8 mouse cellular contexts compared by ENCODE assay signal in the genomic region with DNA sequence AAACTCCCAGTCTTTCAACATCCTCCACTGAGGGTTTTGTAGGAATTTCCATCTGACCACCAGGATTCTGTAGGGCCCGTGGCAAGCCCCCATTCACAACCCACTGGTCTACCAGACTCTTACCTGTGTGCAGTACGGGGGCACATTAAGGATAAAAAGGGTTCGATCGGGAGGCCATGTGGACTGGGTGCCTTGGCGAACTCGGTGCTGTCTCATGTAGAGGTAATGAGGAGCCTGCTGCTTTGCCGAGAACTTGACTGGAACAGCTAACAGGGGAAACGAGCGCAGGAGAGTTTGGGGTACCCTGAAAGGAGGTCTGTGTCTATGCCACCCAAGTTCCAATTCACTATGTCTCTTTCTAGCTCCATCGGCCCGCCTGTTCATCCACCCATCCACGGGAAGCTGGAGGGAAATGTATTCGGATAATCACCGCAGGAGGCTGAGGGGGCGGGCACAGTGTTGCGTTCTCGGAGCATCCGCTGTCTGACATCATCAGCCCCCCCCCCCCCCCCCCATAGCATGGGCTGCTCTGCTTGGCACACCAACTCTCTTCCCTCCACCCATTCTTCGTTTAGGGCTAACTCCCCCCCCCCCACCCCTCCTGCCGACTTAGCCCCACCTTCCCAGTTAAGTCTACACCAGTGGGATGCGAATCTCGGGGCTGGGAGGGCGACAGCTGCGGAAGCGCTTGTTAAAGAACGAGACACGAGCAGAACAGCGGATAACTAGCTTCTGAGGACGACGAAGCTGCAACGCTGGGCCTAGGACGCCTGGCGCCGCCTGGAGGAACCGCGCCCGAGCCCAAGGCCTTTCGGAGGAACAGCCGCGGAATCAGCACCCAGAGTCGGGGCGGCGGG. TPM values are rescaled to one million over a fixed set of nuclear protein-coding genes. Genes with fewer than 3 reads are reported as not detected.
A peak's percentile ranks its signal among the peaks of the same experiment; 100 is the strongest.
DNase-seq lines count a peak whose midpoint lies in the region; ATAC-seq and TF ChIP-seq lines count a peak whose summit lies in the region.

No protein-coding gene starts in this region.

- peaks cover 49 to 69% of the 10 kb centered on the region in 2 experiments for H3K36me3 ChIP-seq in CH12.LX (replicated peaks in 1 of 2; ENCODE audit: control insufficient read depth in 1 of 2, insufficient read depth in 1 of 2, low read length in 1 of 2)
- peaks cover 54% of the 10 kb centered on the region for H3K36me3 ChIP-seq in embryonic facial prominence, embryonic 10.5 days (replicated peaks)
- H3K36me3 ChIP-seq in heart, postnatal 0 days (replicated peaks; ENCODE audit: control insufficient read depth, insufficient read depth, low read length), result peaks cover 44% of the 10 kb centered on the region

- peak overlapping the region; percentile 52; the same call in 1 of the 2 replicates for H3K4me2 ChIP-seq in CH12.LX (ENCODE audit: insufficient read depth, low read depth, poor library complexity, severe bottlenecking)
- peak overlapping the region; percentile 96 for H3K4me2 ChIP-seq in heart, postnatal 0 days (ENCODE audit: low read depth, low read length)

- DNase-seq in CH12.LX (ENCODE audit: extremely low read depth), result peak; percentile 73
- DNase-seq in adrenal gland, postnatal 14 days, result peak; percentile 66
- DNase-seq in embryonic facial prominence, embryonic 10.5 days (ENCODE audit: low spot score), result peak; percentile 74
- peak; percentile 28 for DNase-seq in heart, postnatal 0 days (ENCODE audit: low spot score)
- peak; percentile 52 to 72 for DNase-seq in layer of hippocampus, postnatal 14 days (ENCODE audit: low spot score in 2 of 2)
- peak; percentile 54 for DNase-seq in lung, postnatal 36 days
- peak; percentile 66 for DNase-seq in right cerebral cortex, postnatal 14 days
- no peak for DNase-seq in gastrocnemius, adult 18-20 months (ENCODE audit: low spot score)

- 4% methylated on average over 43 of the region's 43 CpGs for WGBS in embryonic facial prominence, embryonic 10.5 days
- 4% methylated on average over 41 of the region's 43 CpGs for WGBS in heart, postnatal 0 days

- TF ChIP-seq EP300 in CH12.LX (IDR thresholded peaks at IDR 0.05; ENCODE audit: low read length), result no peak
- TF ChIP-seq EP300 in heart, postnatal 0 days (IDR thresholded peaks at IDR 0.05; ENCODE audit: low read depth), result peak; percentile 26; the same call in 1 of the 2 replicates

- peak overlapping the region; percentile 90 to 96 (median 92) for H3K4me3 ChIP-seq in CH12.LX (replicated peaks in 1 of 3; ENCODE audit: low read depth in 2 of 3, low read length in 2 of 3, poor library complexity in 1 of 3)
- H3K4me3 ChIP-seq in embryonic facial prominence, embryonic 10.5 days, result peak overlapping the region; percentile 94
- H3K4me3 ChIP-seq in heart, postnatal 0 days (ENCODE audit: low read depth, low read length), result peak overlapping the region; percentile 85

- H3K9me3 ChIP-seq in CH12.LX (replicated peaks; ENCODE audit: low read length), result no peaks in the 10 kb centered on the region
- H3K9me3 ChIP-seq in embryonic facial prominence, embryonic 10.5 days, result no peaks in the 10 kb centered on the region
- H3K9me3 ChIP-seq in heart, postnatal 0 days (replicated peaks; ENCODE audit: control insufficient read depth, low read length), result no peaks in the 10 kb centered on the region

- in situ Hi-C loops in CH12.LX (cut with MboI; ENCODE audit: low pct_ligation_motif_present, low pct_unique_long_range_greater_than_20kb, low sequenced_read_pairs), result no loop called here

- TF ChIP-seq POLR2A in CH12.LX (IDR thresholded peaks at IDR 0.05; ENCODE audit: low read depth, low read length), result no peak

- peaks cover 28% of the 10 kb centered on the region for H3K79me2 ChIP-seq in CH12.LX (replicated peaks; ENCODE audit: control insufficient read depth, extremely low read depth, insufficient read depth, poor library complexity, severe bottlenecking)

- H3K27me3 ChIP-seq in CH12.LX (replicated peaks), result no peaks in the 10 kb centered on the region
- H3K27me3 ChIP-seq in embryonic facial prominence, embryonic 10.5 days (replicated peaks; ENCODE audit: low read depth, poor library complexity, severe bottlenecking), result no peaks in the 10 kb centered on the region
- no peaks in the 10 kb centered on the region for H3K27me3 ChIP-seq in heart, postnatal 0 days (ENCODE audit: control insufficient read depth, insufficient read depth, low read length)

- ATAC-seq in heart, postnatal 0 days (ENCODE audit: insufficient read depth, low read depth), result peak; percentile 21; the same call in 1 of the 2 replicates

- no peak for TF ChIP-seq RAD21 in CH12.LX (IDR thresholded peaks at IDR 0.05; ENCODE audit: low read depth, low read length)

- peak overlapping the region; percentile 85 for H3K9ac ChIP-seq in CH12.LX (ENCODE audit: insufficient read depth, low read depth)
- H3K9ac ChIP-seq in heart, postnatal 0 days (replicated peaks; ENCODE audit: low read depth, low read length), result peak overlapping the region; percentile 64

- dilution Hi-C loops in CH12.LX (cut with MboI; ENCODE audit: extremely low pct_ligation_motif_present, extremely low pct_unique_long_range_greater_than_20kb, low sequenced_read_pairs), result no loop called here

- peaks cover 0 to 12% of the 10 kb centered on the region in 2 experiments; a peak in 2 of 4 replicates for H3K4me1 ChIP-seq in CH12.LX (ENCODE audit: control insufficient read depth in 1 of 2, insufficient read depth in 2 of 2)
- peaks cover 11% of the 10 kb centered on the region for H3K4me1 ChIP-seq in embryonic facial prominence, embryonic 10.5 days
- peaks cover 4% of the 10 kb centered on the region for H3K4me1 ChIP-seq in heart, postnatal 0 days (ENCODE audit: control insufficient read depth, insufficient read depth)

- no peak for TF ChIP-seq CTCF in CH12.LX (conservative IDR thresholded peaks at IDR 0.05 in 1 of 2, IDR thresholded peaks at IDR 0.05 in 1 of 2; ENCODE audit: low read depth in 2 of 2, low read length in 2 of 2)
- TF ChIP-seq CTCF in heart, postnatal 0 days (IDR thresholded peaks at IDR 0.05; ENCODE audit: low read depth), result no peak

- peak overlapping the region; percentile 84 for H3K27ac ChIP-seq in CH12.LX (ENCODE audit: insufficient read depth, low read depth)
- H3K27ac ChIP-seq in embryonic facial prominence, embryonic 10.5 days (replicated peaks), result peak overlapping the region; percentile 88
- peak overlapping the region; percentile 54 for H3K27ac ChIP-seq in heart, postnatal 0 days (ENCODE audit: low read depth)

TF ChIP-seq in CH12.LX, 34 proteins besides CTCF, POLR2A, EP300 and RAD21 (continues in another document):
- TF ChIP-seq GABPA (IDR thresholded peaks at IDR 0.05; ENCODE audit: insufficient replicate concordance, low read depth, low read length) (no peak), NRF1 (IDR thresholded peaks at IDR 0.05; ENCODE audit: low read depth, low read length) (no peak), ZC3H11A (IDR thresholded peaks at IDR 0.05; ENCODE audit: low read depth, low read length) (no peak), MAFK (IDR thresholded peaks at IDR 0.05; ENCODE audit: insufficient replicate concordance, low read length) (no peak), USF2 (conservative IDR thresholded peaks at IDR 0.05; ENCODE audit: low read depth, low read length) (no peak), SIN3A (IDR thresholded peaks at IDR 0.05; ENCODE audit: low read length) (no peak), TCF12 (IDR thresholded peaks at IDR 0.05; ENCODE audit: low read depth, low read length) (no peak)

RNA-seq across cellular contexts. Expression of gene Rrp7a, which starts 0.7 kb away (rescaled TPM):
- 156 and 180 TPM in 2 replicates for total RNA-seq in CH12.LX (2012; rRNA removed)
- 111 and 126 TPM in 2 replicates for total RNA-seq in CH12.LX (2014; rRNA removed)
- 262 and 284 TPM in 2 replicates for polyA plus RNA-seq in CH12.LX (2012; ENCODE audit: insufficient read length, low read depth)
- total RNA-seq in adrenal gland, postnatal 14 days (2021), result 95.0 and 99.4 TPM in 2 replicates
- 87.2 and 90.4 TPM in 2 replicates for polyA plus RNA-seq in embryonic facial prominence, embryonic 10.5 days (2016; fragmentation: Nextera tagmentation; extraction: Ambion mirVana)
- total RNA-seq in heart, postnatal 0 days (2014; rRNA removed; ENCODE audit: low replicate concordance), result 116 and 121 TPM in 2 replicates
- polyA plus RNA-seq in heart, postnatal 0 days (2015; fragmentation: Nextera tagmentation; extraction: Ambion mirVana), result 24.6 and 26.2 TPM in 2 replicates
- 100 to 1,000 TPM; 128 to 133 TPM for total RNA-seq in layer of hippocampus, postnatal 14 days (2021)
- 10 to 100 TPM; 37.4 to 46.5 TPM for total RNA-seq in gastrocnemius, adult 18-20 months (2021)

RNA-seq across cellular contexts. Expression of gene Poldip3, which starts 27.2 kb away (rescaled TPM):
- 77.2 and 87.1 TPM in 2 replicates for total RNA-seq in CH12.LX (2012; rRNA removed)
- total RNA-seq in CH12.LX (2014; rRNA removed), result 78.9 and 79.3 TPM in 2 replicates
- polyA plus RNA-seq in CH12.LX (2012; ENCODE audit: insufficient read length, low read depth), result 70.0 and 77.0 TPM in 2 replicates
- 87.6 and 97.0 TPM in 2 replicates for total RNA-seq in adrenal gland, postnatal 14 days (2021)
- polyA plus RNA-seq in embryonic facial prominence, embryonic 10.5 days (2016; fragmentation: Nextera tagmentation; extraction: Ambion mirVana), result 181 and 182 TPM in 2 replicates
- 60.4 and 63.6 TPM in 2 replicates for total RNA-seq in heart, postnatal 0 days (2014; rRNA removed; ENCODE audit: low replicate concordance)
- 36.4 and 38.3 TPM in 2 replicates for polyA plus RNA-seq in heart, postnatal 0 days (2015; fragmentation: Nextera tagmentation; extraction: Ambion mirVana)
- total RNA-seq in layer of hippocampus, postnatal 14 days (2021), result 10 to 100 TPM; 85.8 to 87.6 TPM
- 10 to 100 TPM; 15.7 to 17.1 TPM for total RNA-seq in gastrocnemius, adult 18-20 months (2021)

RNA-seq across cellular contexts. Expression of gene Serhl, which starts 32.6 kb away (rescaled TPM):
- 48.8 and 59.5 TPM in 2 replicates for total RNA-seq in CH12.LX (2012; rRNA removed)
- 123 and 129 TPM in 2 replicates for total RNA-seq in CH12.LX (2014; rRNA removed)
- 52.0 and 57.6 TPM in 2 replicates for polyA plus RNA-seq in CH12.LX (2012; ENCODE audit: insufficient read length, low read depth)
- total RNA-seq in adrenal gland, postnatal 14 days (2021), result 53.8 and 63.2 TPM in 2 replicates
- 49.0 and 50.5 TPM in 2 replicates for polyA plus RNA-seq in embryonic facial prominence, embryonic 10.5 days (2016; fragmentation: Nextera tagmentation; extraction: Ambion mirVana)
- total RNA-seq in heart, postnatal 0 days (2014; rRNA removed; ENCODE audit: low replicate concordance), result 80.4 and 110 TPM in 2 replicates
- 81.6 and 84.0 TPM in 2 replicates for polyA plus RNA-seq in heart, postnatal 0 days (2015; fragmentation: Nextera tagmentation; extraction: Ambion mirVana)
- 10 to 100 TPM in 1 of 2 experiments, 1 to 10 TPM in 1; 9.0 to 15.0 TPM for total RNA-seq in layer of hippocampus, postnatal 14 days (2021)
- 10 to 100 TPM; 26.9 to 33.9 TPM for total RNA-seq in gastrocnemius, adult 18-20 months (2021)

RNA-seq across cellular contexts. Expression of gene Cyb5r3, which starts 50.5 kb away (rescaled TPM):
- total RNA-seq in CH12.LX (2012; rRNA removed), result 54.3 and 59.1 TPM in 2 replicates
- total RNA-seq in CH12.LX (2014; rRNA removed), result 30.1 and 35.7 TPM in 2 replicates
- 92.7 and 102 TPM in 2 replicates for polyA plus RNA-seq in CH12.LX (2012; ENCODE audit: insufficient read length, low read depth)
- 206 and 217 TPM in 2 replicates for total RNA-seq in adrenal gland, postnatal 14 days (2021)
- 194 and 204 TPM in 2 replicates for polyA plus RNA-seq in embryonic facial prominence, embryonic 10.5 days (2016; fragmentation: Nextera tagmentation; extraction: Ambion mirVana)
- total RNA-seq in heart, postnatal 0 days (2014; rRNA removed; ENCODE audit: low replicate concordance), result 125 and 166 TPM in 2 replicates
- polyA plus RNA-seq in heart, postnatal 0 days (2015; fragmentation: Nextera tagmentation; extraction: Ambion mirVana), result 113 and 117 TPM in 2 replicates
- 10 to 100 TPM; 80.9 to 89.8 TPM for total RNA-seq in layer of hippocampus, postnatal 14 days (2021)
- 10 to 100 TPM; 40.3 to 50.1 TPM for total RNA-seq in gastrocnemius, adult 18-20 months (2021)
